Mouse (Mus musculus): ENCODE data around the gene Rpl36al. TPM values are rescaled to one million over a fixed set of nuclear protein-coding genes. Genes with fewer than 3 reads are reported as not detected.
"Not testable (repeated sequence)": the region's sequence is repeated elsewhere in the genome, so short reads cannot be mapped to it uniquely, and the experiment has no call there.

The Rpl36al gene
- polyA plus RNA-seq, 1 experiment from 2014 or later: 436 TPM

GRCm38 (mm10) chr12:69168461-69169106, 15.3 kb downstream of the Rpl36al start, which contains the start of gene Lrr1:
Lrr1 (plus strand) TSS chr12:69168814.
- peak within 1 kb of the TSS; percentile 94 for H3K4me2 ChIP-seq
- H3K9me3 ChIP-seq (replicated peaks): no peaks in the 10 kb centered on the region
- peak within 1 kb of the TSS; percentile 86 for H3K27ac ChIP-seq (replicated peaks)
- H3K4me3 ChIP-seq (replicated peaks): peak within 1 kb of the TSS; percentile 98
- H3K27me3 ChIP-seq: no peaks in the 10 kb centered on the region
- H3K9ac ChIP-seq: peak within 1 kb of the TSS; percentile 84
- WGBS (ENCODE audit: insufficient replicate concordance): under 1% methylated on average over 40 of the region's 40 CpGs
- ATAC-seq (ENCODE audit: insufficient read depth): peak; percentile 92
- H3K4me1 ChIP-seq (replicated peaks): peaks cover 42% of the 10 kb centered on the region
- peaks cover 20% of the 10 kb centered on the region for H3K36me3 ChIP-seq (replicated peaks)

DNA sequence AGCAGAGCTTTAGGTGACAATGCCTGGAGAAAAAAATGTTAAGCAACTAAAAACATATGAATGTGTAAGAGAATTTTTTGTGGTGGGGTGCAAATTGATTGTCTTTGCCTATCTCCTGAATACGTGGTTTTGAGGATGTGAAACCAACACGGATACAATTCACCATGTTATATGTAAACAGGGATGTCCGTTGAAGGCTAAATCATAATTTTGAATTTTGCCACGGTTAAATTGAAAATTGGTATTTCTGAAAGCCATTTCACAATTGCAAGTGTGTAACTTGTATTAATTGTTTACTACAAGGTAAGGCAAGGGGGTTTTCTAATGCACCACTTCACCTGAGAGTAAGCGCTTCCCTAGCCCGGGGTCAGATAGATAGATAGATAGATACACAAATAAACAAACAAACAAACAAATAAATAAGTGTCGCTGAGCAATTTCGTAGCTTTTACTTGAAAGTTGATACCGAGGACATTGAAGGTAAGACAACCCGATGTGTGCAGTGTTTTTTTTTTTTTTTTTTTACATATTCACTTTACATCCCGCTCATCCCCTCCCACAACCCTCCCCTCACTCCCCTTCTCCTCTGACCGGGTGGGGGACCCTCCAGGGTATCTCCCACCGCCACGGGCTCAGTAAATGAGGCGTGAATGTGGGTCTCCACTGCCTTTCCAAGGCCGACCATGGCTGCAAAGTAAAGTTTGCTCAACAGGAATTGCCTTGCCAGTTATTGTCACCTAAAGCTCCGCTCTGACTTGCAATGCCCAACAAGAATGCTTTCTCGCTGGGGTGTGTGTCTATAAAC, 16.0 kb downstream of the Rpl36al start:
- 6% methylated on average over 18 of the region's 18 CpGs for WGBS (ENCODE audit: insufficient replicate concordance)
- peak overlapping the region; percentile 86 for H3K27ac ChIP-seq (replicated peaks)
- peaks cover 13% of the 10 kb centered on the region for H3K36me3 ChIP-seq (replicated peaks)
- peak overlapping the region; percentile 94 for H3K4me2 ChIP-seq
- 0 out of 2 replicates have a peak, but pooled peaks have one; percentile 1 for ATAC-seq (ENCODE audit: insufficient read depth)
- H3K4me3 ChIP-seq (replicated peaks): peak overlapping the region; percentile 98
- H3K27me3 ChIP-seq: no peaks in the 10 kb centered on the region
- H3K9ac ChIP-seq: peak overlapping the region; percentile 84
- H3K9me3 ChIP-seq (replicated peaks): no peaks in the 10 kb centered on the region
- H3K4me1 ChIP-seq (replicated peaks): peaks cover 42% of the 10 kb centered on the region

DNA sequence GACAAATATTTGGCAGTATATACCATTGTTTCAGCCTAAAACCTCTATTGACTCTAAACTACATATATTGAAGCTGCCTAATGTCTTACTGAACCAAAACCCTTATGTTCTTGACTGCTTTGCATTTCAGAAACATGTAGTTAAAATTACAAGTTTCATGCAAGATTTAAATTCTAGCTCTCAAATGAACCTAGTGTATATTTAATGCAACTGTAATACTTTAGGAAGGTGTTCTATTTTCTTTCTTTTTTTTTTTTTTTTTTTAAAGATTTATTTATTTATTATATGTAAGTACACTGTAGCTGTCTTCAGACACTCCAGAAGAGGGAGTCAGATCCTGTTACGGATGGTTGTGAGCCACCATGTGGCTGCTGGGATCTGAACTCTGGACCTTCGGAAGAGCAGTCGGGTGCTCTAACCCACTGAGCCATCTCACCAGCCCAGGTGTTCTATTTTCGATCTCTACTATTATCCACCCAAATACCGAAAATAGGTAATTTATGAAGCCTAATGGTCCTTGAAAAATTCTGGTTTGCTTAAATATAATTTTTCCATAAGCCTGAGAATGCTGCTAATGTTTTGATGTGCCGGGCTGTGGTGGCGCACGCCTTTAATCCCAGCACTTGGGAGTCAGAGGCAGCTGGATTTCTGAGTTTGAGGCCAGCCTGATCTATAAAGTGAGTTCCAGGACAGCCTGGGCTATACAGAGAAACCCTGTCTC, 16.9 kb downstream of the Rpl36al start:
- H3K9me3 ChIP-seq (replicated peaks); H3K36me3 ChIP-seq (replicated peaks); H3K9ac ChIP-seq; H3K27ac ChIP-seq (replicated peaks); ATAC-seq (ENCODE audit: insufficient read depth); H3K27me3 ChIP-seq: not testable (repeated sequence)
- 77% methylated on average over 8 of the region's 8 CpGs for WGBS (ENCODE audit: insufficient replicate concordance)
- Histone ChIP-seq H3K4me3 (replicated peaks) (peak overlapping the region; percentile 98; the same call in 1 of the 2 replicates), H3K4me1 (replicated peaks) (peaks cover 42% of the 10 kb centered on the region), H3K4me2 (peak overlapping the region; percentile 94; the same call in 1 of the 2 replicates)

DNA sequence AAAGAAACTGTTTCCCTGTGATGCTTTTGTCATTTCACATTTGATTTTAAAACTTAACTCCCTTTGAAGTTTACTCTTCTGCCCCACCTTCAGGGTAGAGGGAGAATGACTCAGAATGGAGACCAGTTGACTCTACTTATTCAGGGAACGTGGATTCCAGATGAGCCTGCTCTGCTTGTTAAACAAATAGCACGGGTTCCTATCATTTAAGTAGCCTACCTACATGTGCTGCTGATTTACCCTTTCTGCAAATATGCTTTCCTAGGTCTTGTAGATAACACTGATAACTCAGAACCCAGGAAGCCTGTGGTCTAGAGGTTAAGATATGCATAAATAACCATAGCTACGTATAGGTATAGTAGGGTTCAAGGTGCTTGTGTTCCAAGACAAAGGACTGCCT, 19.0 kb downstream of the Rpl36al start:
- Histone ChIP-seq H3K9ac (no peak overlapping the region), H3K27ac (replicated peaks) (no peak overlapping the region), H3K4me3 (replicated peaks) (no peak overlapping the region), H3K27me3 (no peaks in the 10 kb centered on the region), H3K4me1 (replicated peaks) (peaks cover 28% of the 10 kb centered on the region), H3K9me3 (replicated peaks) (no peaks in the 10 kb centered on the region), H3K4me2 (no peak overlapping the region), H3K36me3 (replicated peaks) (no peaks in the 10 kb centered on the region)
- 10% methylated on average over 3 of the region's 3 CpGs for whole genome bisulfite sequencing (ENCODE audit: insufficient replicate concordance)
- ATAC-seq (ENCODE audit: insufficient read depth): no peak

DNA sequence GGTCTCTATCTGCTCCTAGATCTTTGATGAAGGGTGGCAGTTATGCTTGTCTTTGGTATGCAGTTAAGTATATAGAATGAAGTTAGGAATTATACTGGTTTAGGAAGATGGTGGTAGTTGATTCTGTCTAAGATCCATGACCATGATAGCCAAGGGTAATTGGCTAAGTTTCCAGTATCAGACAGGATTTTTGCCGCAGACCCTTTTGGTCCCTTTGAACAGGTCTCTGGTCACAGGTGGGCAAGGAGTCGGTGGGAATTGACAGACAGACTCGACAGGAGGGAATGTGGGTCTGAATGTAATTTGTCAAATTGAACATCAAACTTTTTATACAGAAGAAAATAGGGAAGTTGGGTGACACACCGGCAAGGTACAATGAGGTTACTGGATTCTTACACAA, 20.3 kb downstream of the Rpl36al start:
- H3K9me3 ChIP-seq (replicated peaks); H3K36me3 ChIP-seq (replicated peaks); ATAC-seq (ENCODE audit: insufficient read depth); H3K27ac ChIP-seq (replicated peaks); H3K9ac ChIP-seq; H3K4me2 ChIP-seq; H3K4me3 ChIP-seq (replicated peaks); H3K27me3 ChIP-seq: not testable (repeated sequence)
- 70% methylated on average over 4 of the region's 4 CpGs for WGBS (ENCODE audit: insufficient replicate concordance)
- peaks cover 25% of the 10 kb centered on the region for H3K4me1 ChIP-seq (replicated peaks)

DNA sequence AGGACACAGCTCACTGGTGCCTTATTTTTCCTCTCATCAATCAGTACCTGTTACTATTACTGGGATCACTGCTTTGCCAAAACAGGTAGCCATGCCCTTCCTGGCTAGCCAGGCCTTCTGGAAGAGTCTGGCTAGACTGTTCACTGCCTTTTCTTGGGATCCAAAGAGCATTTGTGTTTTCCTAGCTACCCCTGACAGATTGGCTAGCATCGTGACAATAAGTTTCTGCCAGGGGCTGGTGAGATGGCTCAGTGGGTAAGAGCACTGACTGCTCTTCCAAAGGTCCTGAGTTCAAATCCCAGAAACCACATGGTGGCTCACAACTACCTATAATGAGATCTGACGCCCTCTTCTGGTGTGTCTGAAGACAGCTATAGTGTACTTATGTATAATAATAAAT, 23.2 kb downstream of the Rpl36al start:
- WGBS (ENCODE audit: insufficient replicate concordance): 64% methylated on average over 2 of the region's 2 CpGs
- H3K4me3 ChIP-seq (replicated peaks); H3K9ac ChIP-seq: not testable (repeated sequence)

DNA sequence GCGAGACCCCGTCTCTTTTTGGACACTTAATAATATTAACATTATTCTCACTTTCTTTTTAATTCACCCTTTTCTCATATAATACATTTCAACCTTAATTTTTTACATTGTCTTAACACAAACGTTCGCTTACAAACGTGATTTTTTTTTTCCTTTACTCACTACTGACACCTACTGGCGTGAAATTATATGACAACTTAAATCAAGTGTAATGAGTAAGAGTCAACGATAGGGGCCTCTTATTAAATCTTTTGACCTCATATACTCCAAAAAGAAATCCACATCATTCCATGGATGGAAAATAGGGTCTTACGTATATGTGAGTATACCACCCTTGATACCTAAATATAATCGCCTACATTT, 24.3 kb downstream of the Rpl36al start:
- no peak for ATAC-seq (ENCODE audit: insufficient read depth)
- H3K4me3 ChIP-seq (replicated peaks): peak overlapping the region; percentile 40
- H3K9ac ChIP-seq: no peak overlapping the region
- H3K4me2 ChIP-seq: peak overlapping the region; percentile 64
- 2% methylated on average over 9 of the region's 9 CpGs for WGBS (ENCODE audit: insufficient replicate concordance)
- H3K27me3 ChIP-seq: no peaks in the 10 kb centered on the region
- no peaks in the 10 kb centered on the region for H3K9me3 ChIP-seq (replicated peaks)
- peaks cover 27% of the 10 kb centered on the region for H3K36me3 ChIP-seq (replicated peaks)
- H3K4me1 ChIP-seq (replicated peaks): peaks cover 25% of the 10 kb centered on the region
- peak overlapping the region; percentile 64; the same call in 1 of the 2 replicates for H3K27ac ChIP-seq (replicated peaks)

More for the DNA sequence above, 23.2 kb downstream of the Rpl36al start:
- not testable (repeated sequence) for H3K9me3 ChIP-seq (replicated peaks); H3K4me2 ChIP-seq; ATAC-seq (ENCODE audit: insufficient read depth); H3K27me3 ChIP-seq; H3K27ac ChIP-seq (replicated peaks)
- peaks cover 22% of the 10 kb centered on the region for H3K36me3 ChIP-seq (replicated peaks)
- H3K4me1 ChIP-seq (replicated peaks): peaks cover 34% of the 10 kb centered on the region

DNA sequence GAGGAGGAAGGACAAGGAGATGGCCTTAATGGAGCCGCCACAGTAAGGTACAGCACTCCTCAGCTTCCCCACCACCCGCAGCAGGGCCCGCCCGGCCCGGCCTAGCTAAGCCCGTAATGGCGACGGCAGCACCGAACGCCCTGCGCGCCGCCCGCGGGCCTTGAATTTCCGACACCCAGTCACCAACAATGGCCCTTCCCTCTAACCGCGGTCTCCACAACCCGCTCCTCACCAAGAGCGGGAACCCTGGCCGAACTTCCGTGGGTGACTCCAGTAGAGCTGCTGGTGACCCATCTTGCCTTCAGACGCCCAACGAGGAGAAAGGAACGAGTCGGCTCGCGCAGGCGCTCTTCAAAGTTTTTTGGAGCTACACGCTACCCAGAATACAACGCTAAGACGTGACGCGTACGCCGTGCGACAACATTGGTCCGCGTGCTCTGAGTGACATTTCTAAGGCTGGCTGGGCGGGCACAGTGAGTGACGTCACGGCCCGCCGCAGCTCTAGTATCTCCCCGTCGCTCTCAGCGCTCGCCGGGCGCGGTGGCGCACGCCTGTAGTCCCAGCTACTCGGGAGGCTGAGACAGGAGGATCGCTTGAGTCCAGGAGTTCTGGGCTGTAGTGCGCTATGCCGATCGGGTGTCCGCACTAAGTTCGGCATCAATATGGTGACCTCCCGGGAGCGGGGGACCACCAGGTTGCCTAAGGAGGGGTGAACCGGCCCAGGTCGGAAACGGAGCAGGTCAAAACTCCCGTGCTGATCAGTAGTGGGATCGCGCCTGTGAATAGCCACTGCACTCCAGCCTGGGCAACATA, 24.9 kb downstream of the Rpl36al start, which contains the start of gene Rps29:
TSS of gene Rps29 (minus strand) at position 422 of the 813 bp plus-strand sequence.
- peak; percentile 95 for ATAC-seq (ENCODE audit: insufficient read depth)
- not testable (repeated sequence) for H3K27me3 ChIP-seq; H3K9me3 ChIP-seq (replicated peaks)
- Histone ChIP-seq H3K27ac (replicated peaks) (peak within 1 kb of the TSS; percentile 95), H3K4me3 (replicated peaks) (peak within 1 kb of the TSS; percentile 72), H3K4me2 (peak within 1 kb of the TSS; percentile 73), H3K9ac (peak within 1 kb of the TSS; percentile 80), H3K36me3 (replicated peaks) (peaks cover 27% of the 10 kb centered on the region), H3K4me1 (replicated peaks) (peaks cover 23% of the 10 kb centered on the region)
- under 1% methylated on average over 59 of the region's 68 CpGs for WGBS (ENCODE audit: insufficient replicate concordance)

DNA sequence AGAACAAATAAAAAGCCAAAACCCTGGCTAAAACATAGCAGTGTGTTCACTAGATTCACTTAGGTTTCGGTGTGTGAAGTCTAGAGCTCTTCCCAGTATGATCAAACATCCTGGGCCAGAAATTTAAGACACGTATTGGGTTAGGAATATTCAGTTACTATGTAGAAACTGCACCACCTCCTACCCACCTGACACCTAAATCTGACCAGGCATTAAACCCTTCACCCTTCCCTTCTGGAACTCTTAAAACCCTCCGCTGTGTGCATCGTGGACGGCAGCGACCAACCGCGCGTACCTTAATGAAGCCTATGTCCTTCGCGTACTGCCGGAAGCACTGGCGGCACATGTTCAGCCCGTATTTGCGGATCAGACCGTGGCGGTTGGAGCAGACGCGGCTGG, 25.5 kb downstream of the Rpl36al start:
- peak overlapping the region; percentile 72 for H3K4me3 ChIP-seq (replicated peaks)
- no peaks in the 10 kb centered on the region for H3K9me3 ChIP-seq (replicated peaks)
- peak overlapping the region; percentile 95 for H3K27ac ChIP-seq (replicated peaks)
- no peak for ATAC-seq (ENCODE audit: insufficient read depth)
- no peaks in the 10 kb centered on the region for H3K27me3 ChIP-seq
- H3K9ac ChIP-seq: peak overlapping the region; percentile 80
- H3K36me3 ChIP-seq (replicated peaks): peaks cover 27% of the 10 kb centered on the region
- WGBS (ENCODE audit: insufficient replicate concordance): under 1% methylated on average over 19 of the region's 19 CpGs
- peak overlapping the region; percentile 73 for H3K4me2 ChIP-seq
- peaks cover 23% of the 10 kb centered on the region for H3K4me1 ChIP-seq (replicated peaks)

DNA sequence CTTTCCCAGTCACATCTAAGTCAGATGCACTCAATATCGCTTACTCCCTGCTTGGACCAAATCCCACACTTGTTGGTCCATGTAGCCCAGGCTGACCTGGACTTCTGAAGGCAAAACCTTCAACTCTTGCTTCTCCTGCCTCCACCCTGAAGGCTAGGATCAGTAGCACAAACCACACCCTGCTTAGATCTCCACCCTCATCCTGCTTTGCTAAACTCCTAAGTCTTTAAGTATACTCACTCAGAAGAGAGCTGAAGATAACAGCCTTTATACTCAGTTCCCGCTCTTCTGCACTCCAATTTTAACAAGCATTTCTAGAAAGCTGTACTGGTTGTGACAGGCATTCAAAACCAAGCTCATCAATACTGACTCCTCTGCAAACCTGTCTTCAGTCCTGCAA, 26.8 kb downstream of the Rpl36al start:
- Histone ChIP-seq H3K27me3 (no peaks in the 10 kb centered on the region), H3K27ac (replicated peaks) (peak overlapping the region; percentile 95), H3K9me3 (replicated peaks) (no peaks in the 10 kb centered on the region), H3K4me2 (peak overlapping the region; percentile 73), H3K9ac (peak overlapping the region; percentile 80), H3K36me3 (replicated peaks) (peaks cover 27% of the 10 kb centered on the region), H3K4me1 (replicated peaks) (peaks cover 23% of the 10 kb centered on the region), H3K4me3 (replicated peaks) (peak overlapping the region; percentile 72)
- WGBS (ENCODE audit: insufficient replicate concordance): 57% methylated on average over 2 of the region's 2 CpGs
- no peak for ATAC-seq (ENCODE audit: insufficient read depth)
